Mouse (Mus musculus): Measurements from ENCODE around the gene Kdm1a. TPM values are rescaled to one million over a fixed set of nuclear protein-coding genes. Genes with fewer than 3 reads are reported as not detected.

Gene Kdm1a
- polyA plus RNA-seq, 1 experiment from 2014 or later = 34.8 TPM

DNA sequence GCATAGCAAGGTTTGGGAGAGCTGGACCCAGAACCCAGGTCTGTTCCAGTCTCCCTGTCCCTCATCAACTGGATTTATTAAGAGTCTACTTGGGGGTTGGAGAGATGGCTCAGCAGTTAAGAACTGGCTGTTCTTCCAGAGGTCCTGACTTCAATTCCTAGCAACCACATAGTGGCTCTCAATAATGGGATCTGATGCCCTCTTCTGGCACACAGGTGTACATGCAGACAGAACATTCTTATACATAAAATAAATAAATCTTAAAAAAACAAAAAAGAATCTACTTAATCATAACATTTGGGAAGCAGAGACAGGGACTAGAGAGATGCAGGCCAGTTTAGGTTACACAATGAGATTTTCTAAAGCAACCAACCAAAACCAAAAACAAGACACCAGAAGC lies 33.5 kb upstream of the Kdm1a start:
- no peak for ATAC-seq (ENCODE audit: insufficient number of reproducible peaks, low FRiP score, low TSS enrichment, low read depth)
- H3K27ac ChIP-seq = no peak overlapping the region
- H3K36me3 ChIP-seq = no peaks in the 10 kb centered on the region
- no peak overlapping the region for H3K4me3 ChIP-seq
- peaks cover 16% of the 10 kb centered on the region for H3K4me1 ChIP-seq
- no peaks in the 10 kb centered on the region for H3K9me3 ChIP-seq
- no peak overlapping the region for H3K4me2 ChIP-seq
- no peak overlapping the region for H3K9ac ChIP-seq
- H3K27me3 ChIP-seq = peaks cover 39% of the 10 kb centered on the region

DNA sequence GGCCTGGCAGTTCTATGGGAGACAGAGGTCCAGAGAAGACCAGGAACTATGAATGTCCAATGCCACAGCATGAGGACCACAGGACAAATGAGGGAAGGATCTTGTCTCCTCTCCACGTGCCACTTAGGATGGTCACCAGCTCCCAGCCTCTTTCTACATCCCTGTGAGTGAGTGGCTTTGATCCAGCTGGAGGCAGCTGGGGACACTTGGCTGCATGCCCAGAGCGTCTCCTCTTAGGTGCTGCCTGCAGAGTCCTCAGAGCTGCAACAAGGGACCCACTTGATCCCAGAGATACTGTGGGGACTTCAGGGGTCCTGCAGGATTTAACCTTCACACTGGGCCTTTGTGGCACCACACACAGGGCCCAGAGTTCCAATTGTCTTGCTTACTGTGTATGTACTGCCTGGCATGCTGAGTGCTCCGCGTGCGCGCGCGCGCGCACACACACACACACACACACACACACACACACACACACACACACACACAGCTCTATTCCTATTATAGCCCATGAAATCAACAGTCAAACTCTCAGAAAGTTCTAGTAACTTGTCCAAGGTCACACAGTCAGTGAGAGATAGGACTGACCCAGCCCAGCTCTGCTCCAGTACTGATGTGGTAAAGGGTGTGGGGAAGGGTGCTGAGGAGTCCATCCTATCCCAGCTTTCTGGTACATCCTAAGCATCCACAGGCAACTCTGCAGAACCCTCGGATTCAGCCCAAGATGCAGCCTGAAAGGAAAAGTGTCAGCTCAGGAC lies 28.9 kb upstream of the Kdm1a start:
- no peak for ATAC-seq (ENCODE audit: insufficient number of reproducible peaks, low FRiP score, low TSS enrichment, low read depth)
- Histone ChIP-seq H3K4me2 (no peak overlapping the region), H3K36me3 (no peaks in the 10 kb centered on the region), H3K4me3 (no peak overlapping the region), H3K9ac (no peak overlapping the region), H3K4me1 (no peaks in the 10 kb centered on the region), H3K9me3 (no peaks in the 10 kb centered on the region), H3K27me3 (peaks cover 10% of the 10 kb centered on the region), H3K27ac (no peak overlapping the region)
- WGBS = 76% methylated on average over 11 of the region's 11 CpGs

DNA sequence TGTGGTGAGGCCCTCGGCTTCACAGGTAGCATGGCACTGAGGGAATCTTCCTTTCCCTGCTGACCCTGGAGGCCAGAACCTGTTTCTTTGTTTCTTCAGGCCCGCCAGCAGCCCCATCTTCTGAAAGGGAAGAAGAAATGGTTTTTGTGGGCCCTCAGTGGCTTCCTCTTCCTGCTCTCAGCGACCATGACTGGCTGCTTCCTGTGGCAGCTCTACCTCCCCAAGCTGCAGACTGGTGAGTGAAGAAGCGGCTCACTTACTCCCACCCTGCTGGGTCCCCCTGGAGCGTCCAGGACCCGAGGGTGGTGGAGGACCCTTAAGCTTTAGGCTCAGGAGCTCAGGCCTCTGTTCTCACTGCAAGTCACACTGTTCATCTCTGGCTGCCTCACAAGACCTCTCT lies 24.1 kb upstream of the Kdm1a start:
- Histone ChIP-seq H3K27me3 (no peaks in the 10 kb centered on the region), H3K4me2 (no peak overlapping the region), H3K27ac (no peak overlapping the region), H3K9ac (no peak overlapping the region), H3K36me3 (no peaks in the 10 kb centered on the region), H3K4me3 (no peak overlapping the region), H3K9me3 (no peaks in the 10 kb centered on the region), H3K4me1 (no peaks in the 10 kb centered on the region)
- ATAC-seq (ENCODE audit: insufficient number of reproducible peaks, low FRiP score, low TSS enrichment, low read depth) = no peak
- WGBS = 60% methylated on average over 6 of the region's 6 CpGs

DNA sequence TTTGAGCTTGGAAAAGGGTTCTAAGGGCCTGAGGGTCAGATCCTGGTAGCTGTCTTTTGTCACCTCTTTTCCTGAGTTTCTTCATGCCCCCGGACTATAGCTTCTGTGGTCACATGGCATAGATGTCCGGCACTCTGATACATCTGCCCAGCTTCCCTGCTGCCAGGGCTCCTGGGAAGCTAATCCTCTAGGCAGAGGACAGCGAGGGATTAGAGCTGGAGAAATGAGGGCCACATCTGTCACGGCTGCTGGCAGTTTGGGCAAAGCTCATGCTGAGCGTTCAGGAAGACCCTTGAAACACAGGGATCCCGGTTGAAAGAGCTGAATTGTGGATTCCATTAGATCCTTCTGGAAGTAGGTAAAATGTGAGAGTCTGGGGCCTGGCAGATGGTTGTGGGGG lies 19.9 kb upstream of the Kdm1a start, which contains the start of gene Lactbl1:
Gene Lactbl1 (plus strand): TSS at position 234 of the 400 bp plus-strand sequence.
- H3K27me3 ChIP-seq = no peaks in the 10 kb centered on the region
- H3K27ac ChIP-seq = no peak within 1 kb of the TSS
- H3K4me2 ChIP-seq = no peak within 1 kb of the TSS
- no peak within 1 kb of the TSS for H3K9ac ChIP-seq
- 47% methylated on average over 6 of the region's 6 CpGs for WGBS
- no peaks in the 10 kb centered on the region for H3K4me1 ChIP-seq
- no peak within 1 kb of the TSS for H3K4me3 ChIP-seq
- no peak for ATAC-seq (ENCODE audit: insufficient number of reproducible peaks, low FRiP score, low TSS enrichment, low read depth)
- H3K9me3 ChIP-seq = no peaks in the 10 kb centered on the region
- H3K36me3 ChIP-seq = no peaks in the 10 kb centered on the region

DNA sequence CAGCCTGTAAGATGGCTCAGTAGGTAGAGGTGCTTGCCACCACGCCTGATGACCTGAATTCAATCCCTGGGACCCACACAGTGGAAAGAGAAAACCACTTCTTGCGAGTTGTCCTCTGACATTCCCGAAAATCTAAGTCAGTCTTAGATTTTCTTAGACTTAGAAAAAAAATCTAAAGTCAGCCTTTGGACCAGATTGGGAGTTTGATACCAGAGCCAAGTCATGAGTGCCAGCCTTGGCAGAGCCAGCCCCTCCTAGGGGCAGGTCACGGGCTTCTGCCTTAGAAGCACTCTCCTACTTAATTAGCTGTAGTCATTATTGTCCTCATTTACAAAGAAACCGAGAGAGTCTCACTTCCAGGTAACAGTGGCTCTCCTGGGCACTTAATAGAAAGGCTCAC lies 19.4 kb upstream of the Kdm1a start:
- Histone ChIP-seq H3K36me3 (no peaks in the 10 kb centered on the region), H3K4me1 (no peaks in the 10 kb centered on the region), H3K9me3 (no peaks in the 10 kb centered on the region), H3K9ac (no peak overlapping the region), H3K27me3 (no peaks in the 10 kb centered on the region), H3K27ac (no peak overlapping the region), H3K4me3 (no peak overlapping the region), H3K4me2 (no peak overlapping the region)
- no peak for ATAC-seq (ENCODE audit: insufficient number of reproducible peaks, low FRiP score, low TSS enrichment, low read depth)
- WGBS = 49% methylated on average over 5 of the region's 5 CpGs

DNA sequence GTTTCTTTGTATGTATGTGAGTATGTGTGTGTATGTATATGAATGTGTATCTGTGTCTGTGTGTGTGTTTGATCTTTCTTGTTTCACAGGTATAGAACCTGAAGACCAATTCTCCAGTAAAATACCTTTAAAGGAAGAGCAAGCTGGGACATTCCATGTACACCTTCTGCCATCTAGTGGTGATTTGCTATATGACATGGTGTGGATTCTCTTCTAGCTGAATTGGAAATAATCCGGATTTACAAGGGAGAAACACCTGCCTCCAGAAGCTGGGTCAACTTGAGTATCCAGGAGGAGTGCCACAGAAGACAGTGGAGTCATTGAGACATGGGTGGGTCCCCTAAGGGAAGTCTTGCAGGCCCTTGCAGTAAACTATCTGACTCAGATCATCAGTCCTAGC lies 18.8 kb upstream of the Kdm1a start:
- no peak overlapping the region for H3K27ac ChIP-seq
- no peak overlapping the region for H3K4me3 ChIP-seq
- H3K36me3 ChIP-seq = no peaks in the 10 kb centered on the region
- ATAC-seq (ENCODE audit: insufficient number of reproducible peaks, low FRiP score, low TSS enrichment, low read depth) = no peak
- H3K4me2 ChIP-seq = no peak overlapping the region
- H3K9ac ChIP-seq = no peak overlapping the region
- no peaks in the 10 kb centered on the region for H3K4me1 ChIP-seq
- H3K9me3 ChIP-seq = no peaks in the 10 kb centered on the region
- H3K27me3 ChIP-seq = no peaks in the 10 kb centered on the region
- WGBS = 3% methylated on average over 1 of the region's 1 CpGs

DNA sequence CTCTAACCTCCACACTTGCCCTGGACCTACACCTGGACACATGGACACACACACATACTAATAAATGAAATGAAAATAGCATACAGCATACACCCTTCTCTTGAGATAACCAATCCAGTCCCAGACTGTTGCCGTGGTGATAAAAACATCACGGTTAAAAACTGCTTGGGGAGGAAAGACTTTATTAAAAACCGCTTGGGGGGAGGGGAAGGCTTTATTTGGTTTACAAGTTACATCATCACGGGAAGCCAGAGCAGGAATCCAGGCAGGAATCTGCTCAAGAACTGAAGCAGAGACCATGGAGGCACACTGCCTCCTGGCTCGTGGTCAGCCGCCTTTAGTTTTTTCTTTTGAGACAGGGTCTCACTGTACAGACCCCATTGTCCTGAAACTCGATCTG lies 11.1 kb upstream of the Kdm1a start:
- no peak overlapping the region for H3K27ac ChIP-seq
- H3K36me3 ChIP-seq = no peaks in the 10 kb centered on the region
- H3K4me1 ChIP-seq = no peaks in the 10 kb centered on the region
- H3K4me3 ChIP-seq = no peak overlapping the region
- no peak overlapping the region for H3K9ac ChIP-seq
- H3K27me3 ChIP-seq = no peaks in the 10 kb centered on the region
- H3K4me2 ChIP-seq = no peak overlapping the region
- 52% methylated on average over 7 of the region's 7 CpGs for WGBS
- ATAC-seq (ENCODE audit: insufficient number of reproducible peaks, low FRiP score, low TSS enrichment, low read depth) = no peak
- no peaks in the 10 kb centered on the region for H3K9me3 ChIP-seq

DNA sequence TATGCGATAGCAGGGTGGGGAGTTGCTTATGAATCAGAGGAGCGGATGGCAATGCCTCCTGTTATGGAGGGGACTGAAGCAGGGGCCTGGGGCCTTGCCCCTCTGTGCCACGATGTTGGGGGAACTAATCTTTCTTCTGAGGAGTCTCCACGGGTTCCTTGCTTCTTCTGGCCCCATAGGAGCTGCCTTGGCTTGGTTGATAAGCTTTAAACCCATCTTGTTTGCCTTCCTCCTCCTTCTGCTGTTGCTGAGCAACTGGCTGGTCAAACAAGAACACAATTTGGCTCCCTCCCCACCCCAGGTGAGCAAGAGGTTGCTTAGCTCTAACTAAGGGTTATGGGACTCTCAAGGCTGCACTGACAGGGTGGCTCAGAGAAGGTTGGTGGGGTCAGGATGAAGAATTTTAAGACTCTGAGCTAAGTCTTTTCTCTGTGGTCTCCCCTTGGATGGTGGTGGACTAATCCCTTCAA lies 7.9 kb upstream of the Kdm1a start, which contains the start of gene Tex46:
Gene Tex46 (plus strand): TSS at position 51 of the 470 bp plus-strand sequence.
- no peak within 1 kb of the TSS for H3K4me2 ChIP-seq
- ATAC-seq (ENCODE audit: insufficient number of reproducible peaks, low FRiP score, low TSS enrichment, low read depth) = no peak
- no peaks in the 10 kb centered on the region for H3K27me3 ChIP-seq
- no peak within 1 kb of the TSS for H3K4me3 ChIP-seq
- H3K9ac ChIP-seq = no peak within 1 kb of the TSS
- no peaks in the 10 kb centered on the region for H3K36me3 ChIP-seq
- WGBS = 60% methylated on average over 4 of the region's 4 CpGs
- no peak within 1 kb of the TSS for H3K27ac ChIP-seq
- H3K4me1 ChIP-seq = no peaks in the 10 kb centered on the region
- H3K9me3 ChIP-seq = no peaks in the 10 kb centered on the region

DNA sequence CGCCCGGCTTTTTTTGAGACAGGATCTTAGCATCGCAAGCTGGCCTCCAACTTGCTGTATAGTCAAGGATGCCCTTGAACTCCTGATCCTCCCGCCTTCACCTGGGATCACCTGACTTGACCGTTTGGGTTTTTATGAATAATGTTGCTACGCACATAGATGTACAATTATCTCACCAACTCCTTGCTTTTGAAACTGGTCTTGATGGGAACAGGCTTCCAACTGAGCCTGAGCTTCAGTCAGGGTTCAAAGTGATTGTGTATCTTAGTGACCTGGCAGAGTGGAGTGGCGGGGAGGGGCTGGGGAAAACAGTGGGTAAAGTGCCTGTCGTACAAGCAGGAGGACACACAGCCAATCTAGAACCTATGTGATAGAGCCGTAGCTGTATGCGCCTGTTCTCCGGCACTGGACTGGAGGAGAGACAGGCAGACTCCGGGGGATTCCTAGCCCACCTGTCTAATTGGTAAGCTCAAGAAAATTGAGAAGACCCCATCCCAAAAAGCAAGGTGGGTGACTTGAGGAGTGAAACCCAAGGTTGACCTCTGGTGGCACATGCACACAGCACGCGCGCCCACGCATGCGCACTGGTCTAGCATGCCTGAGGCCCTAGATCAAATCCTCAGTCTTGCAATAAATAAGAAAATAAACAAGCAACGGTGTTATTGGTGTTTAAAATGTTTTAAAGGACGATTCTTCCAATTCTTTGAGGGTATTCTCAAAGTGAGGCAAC lies 3.4 kb upstream of the Kdm1a start:
- no peak overlapping the region for H3K27ac ChIP-seq
- no peak for ATAC-seq (ENCODE audit: insufficient number of reproducible peaks, low FRiP score, low TSS enrichment, low read depth)

DNA sequence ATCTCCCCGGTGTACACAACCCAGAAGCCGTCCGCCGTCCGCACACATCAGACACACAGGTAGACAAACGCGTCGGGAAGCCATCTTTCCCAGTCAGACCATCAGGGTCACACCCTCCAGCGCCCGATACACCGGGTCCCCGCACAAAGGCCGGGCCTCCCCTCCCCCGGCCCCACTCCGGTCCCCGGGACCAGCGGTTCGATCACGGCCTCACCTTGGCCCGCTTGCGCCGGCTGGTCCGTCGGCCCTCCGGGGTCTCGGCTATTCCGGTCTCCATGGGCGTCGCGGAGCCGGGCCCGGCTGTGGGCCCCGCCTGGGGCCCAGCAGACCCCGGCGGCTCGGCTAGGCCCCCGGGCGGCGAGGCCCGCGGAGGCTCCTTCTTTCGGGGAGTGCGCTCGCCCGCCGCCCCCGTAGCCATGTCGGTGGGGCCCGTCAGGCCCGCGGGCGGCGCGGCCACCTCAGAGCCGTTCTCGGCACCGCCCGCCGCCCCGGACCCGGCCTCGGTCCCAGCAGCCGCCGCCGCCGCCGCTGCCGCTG lies 437 bp downstream of the Kdm1a start:
- Histone ChIP-seq H3K4me3 (peak overlapping the region; percentile 99), H3K4me1 (peaks cover 10% of the 10 kb centered on the region), H3K27me3 (no peaks in the 10 kb centered on the region), H3K9ac (peak overlapping the region; percentile 98), H3K9me3 (no peaks in the 10 kb centered on the region), H3K27ac (peak overlapping the region; percentile 94), H3K4me2 (peak overlapping the region; percentile 59), H3K36me3 (0 out of 2 replicates have a peak, but pooled peaks cover 2% of the 10 kb centered on the region)
- WGBS = under 1% methylated on average over 50 of the region's 68 CpGs
- ATAC-seq (ENCODE audit: insufficient number of reproducible peaks, low FRiP score, low TSS enrichment, low read depth) = peak; percentile 36; the same call in 1 of the 2 replicates

More for the DNA sequence above, 3.4 kb upstream of the Kdm1a start:
- Histone ChIP-seq H3K9me3 (no peaks in the 10 kb centered on the region), H3K4me2 (no peak overlapping the region), H3K27me3 (no peaks in the 10 kb centered on the region), H3K9ac (no peak overlapping the region), H3K36me3 (no peaks in the 10 kb centered on the region), H3K4me3 (no peak overlapping the region), H3K4me1 (peaks cover 4% of the 10 kb centered on the region; the same call in 1 of the 2 replicates)
- 88% methylated on average over 19 of the region's 19 CpGs for WGBS

DNA sequence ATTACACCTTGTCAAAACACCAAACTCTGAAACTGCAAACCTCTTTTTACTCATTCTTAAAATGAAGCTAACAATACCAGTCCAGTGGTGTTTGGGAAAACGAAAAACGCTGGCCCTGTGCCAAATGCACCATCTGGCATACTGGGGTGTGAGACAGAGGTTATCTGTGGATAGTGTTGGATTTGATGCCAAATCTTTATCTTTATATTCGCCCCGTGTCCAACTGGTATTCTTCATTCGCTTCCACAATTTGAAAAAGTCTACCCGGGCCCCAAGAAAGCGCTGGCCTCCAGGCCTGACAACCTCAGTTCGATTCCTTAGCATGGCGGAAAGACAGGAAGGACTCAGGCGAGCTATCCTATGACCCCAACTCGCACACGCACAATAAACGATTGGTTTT lies 1.0 kb downstream of the Kdm1a start:
- no peak for ATAC-seq (ENCODE audit: insufficient number of reproducible peaks, low FRiP score, low TSS enrichment, low read depth)

DNA sequence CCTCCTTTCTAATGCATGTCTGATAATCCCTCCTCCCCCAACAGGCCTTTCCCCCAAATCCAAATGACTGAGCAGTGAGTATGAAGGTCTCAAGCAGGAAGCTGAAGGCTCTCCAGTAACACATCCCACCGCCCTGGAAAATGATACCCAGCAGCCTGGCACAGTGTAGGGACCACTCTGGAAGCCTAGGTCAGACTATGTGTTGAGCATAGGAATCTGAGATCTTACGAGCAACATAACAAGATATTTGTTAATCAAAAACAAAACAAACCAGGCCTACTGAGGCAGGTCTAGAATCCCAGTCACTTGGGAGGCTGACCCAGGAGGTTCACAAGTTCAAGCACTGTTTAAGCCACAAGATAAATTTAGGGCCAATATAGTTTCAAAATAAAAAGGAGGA lies 2.0 kb downstream of the Kdm1a start:
- Histone ChIP-seq H3K9me3 (no peaks in the 10 kb centered on the region), H3K4me2 (peak overlapping the region; percentile 59), H3K4me3 (peak overlapping the region; percentile 99), H3K27ac (no peak overlapping the region), H3K36me3 (0 out of 2 replicates have a peak, but pooled peaks cover 2% of the 10 kb centered on the region), H3K4me1 (peaks cover 10% of the 10 kb centered on the region), H3K27me3 (no peaks in the 10 kb centered on the region), H3K9ac (no peak overlapping the region)
- WGBS = 92% methylated on average over 2 of the region's 2 CpGs
- ATAC-seq (ENCODE audit: insufficient number of reproducible peaks, low FRiP score, low TSS enrichment, low read depth) = no peak

More for the DNA sequence above, 1.0 kb downstream of the Kdm1a start:
- Histone ChIP-seq H3K4me1 (peaks cover 10% of the 10 kb centered on the region), H3K4me2 (peak overlapping the region; percentile 59), H3K27me3 (no peaks in the 10 kb centered on the region), H3K4me3 (peak overlapping the region; percentile 99), H3K36me3 (0 out of 2 replicates have a peak, but pooled peaks cover 2% of the 10 kb centered on the region), H3K27ac (peak overlapping the region; percentile 94), H3K9ac (peak overlapping the region; percentile 98), H3K9me3 (no peaks in the 10 kb centered on the region)
- WGBS = under 1% methylated on average over 13 of the region's 13 CpGs

Measured in limb, embryonic 15.5 days (tissue).